In genomic region chr5:122548671-122549070, GRCm38 (mm10) we compare ENCODE assay signal across 10 mouse cellular contexts. TPM values are rescaled to one million over a fixed set of nuclear protein-coding genes. Genes with fewer than 3 reads are reported as not detected.
DNase-seq lines count a peak whose midpoint lies in the region; ATAC-seq and TF ChIP-seq lines count a peak whose summit lies in the region.
"Had no signal": no experiment of that assay in that cellular context is flagged by ENCODE, and none has a peak within 500 bp of the region (broad histone marks: within the 10 kb centered on the region; RNA-seq: fewer than 3 reads in every experiment).

No protein-coding gene starts in this region.

- H3K27me3 ChIP-seq in embryonic facial prominence, embryonic 15.5 days = no peaks in the 10 kb centered on the region
- no peaks in the 10 kb centered on the region for H3K27me3 ChIP-seq in embryonic facial prominence, embryonic 10.5 days (replicated peaks; ENCODE audit: low read depth, poor library complexity, severe bottlenecking)
- H3K27me3 ChIP-seq in kidney, embryonic 16.5 days (ENCODE audit: insufficient read depth, low read length) = no peaks in the 10 kb centered on the region
- H3K27me3 ChIP-seq: embryonic facial prominence, embryonic 13.5 days had no signal

- no peak for ATAC-seq in embryonic facial prominence, embryonic 15.5 days (ENCODE audit: insufficient number of reproducible peaks, low FRiP score, low TSS enrichment, low read depth)
- no peak for ATAC-seq in kidney, embryonic 16.5 days (ENCODE audit: low FRiP score, low TSS enrichment)

- no peaks in the 10 kb centered on the region for H3K9me3 ChIP-seq in embryonic facial prominence, embryonic 15.5 days (replicated peaks)
- H3K9me3 ChIP-seq in embryonic facial prominence, embryonic 10.5 days = no peaks in the 10 kb centered on the region
- no peaks in the 10 kb centered on the region for H3K9me3 ChIP-seq in kidney, embryonic 16.5 days (ENCODE audit: low read length)
- H3K9me3 ChIP-seq: embryonic facial prominence, embryonic 13.5 days; megakaryocyte, embryonic 14.5 days had no signal

- WGBS in embryonic facial prominence, embryonic 15.5 days = 50% methylated on average over 6 of the region's 6 CpGs
- WGBS in embryonic facial prominence, embryonic 10.5 days = 72% methylated on average over 6 of the region's 6 CpGs
- WGBS in kidney, embryonic 16.5 days = 60% methylated on average over 6 of the region's 6 CpGs
- WGBS in olfactory bulb, adult 2 months = 45% methylated on average over 6 of the region's 6 CpGs

- no peak for DNase-seq in embryonic facial prominence, embryonic 10.5 days (ENCODE audit: low spot score)
- DNase-seq in frontal cortex, postnatal 36 days (ENCODE audit: low spot score in 2 of 2) = no peak
- no peak for DNase-seq in spleen, adult 12 weeks (ENCODE audit: low spot score)
- no peak for DNase-seq in left cerebral cortex, adult 8-10 months (ENCODE audit: low spot score in 2 of 2)

- 0 out of 2 replicates have a peak overlapping the region, but pooled peaks have one; percentile 25 for H3K27ac ChIP-seq in embryonic facial prominence, embryonic 15.5 days (replicated peaks)
- H3K27ac ChIP-seq in embryonic facial prominence, embryonic 10.5 days (replicated peaks) = no peak overlapping the region
- H3K27ac ChIP-seq in cortical plate, adult 2 months (ENCODE audit: insufficient read depth, low read length) = peak overlapping the region; percentile 4; the same call in 1 of the 2 replicates
- H3K27ac ChIP-seq in kidney, embryonic 16.5 days (ENCODE audit: low read length) = peak overlapping the region; percentile 47; the same call in 1 of the 2 replicates
- peak overlapping the region; percentile 25; the same call in 1 of the 2 replicates for H3K27ac ChIP-seq in olfactory bulb, adult 2 months (ENCODE audit: insufficient read depth, low read depth, low read length)
- H3K27ac ChIP-seq: embryonic facial prominence, embryonic 13.5 days had no signal

- TF ChIP-seq CTCF in cortical plate, adult 2 months (IDR thresholded peaks at IDR 0.05; ENCODE audit: extremely low read depth, insufficient read depth, low read length) = no peak
- TF ChIP-seq CTCF in olfactory bulb, adult 2 months (IDR thresholded peaks at IDR 0.05; ENCODE audit: insufficient read depth, low read depth, low read length) = no peak

- no peak overlapping the region for H3K4me3 ChIP-seq in embryonic facial prominence, embryonic 15.5 days (replicated peaks)
- no peak overlapping the region for H3K4me3 ChIP-seq in embryonic facial prominence, embryonic 10.5 days
- no peak overlapping the region for H3K4me3 ChIP-seq in cortical plate, adult 2 months (ENCODE audit: insufficient read depth, low read length)
- H3K4me3 ChIP-seq in kidney, embryonic 16.5 days (ENCODE audit: low read length) = no peak overlapping the region
- no peak overlapping the region for H3K4me3 ChIP-seq in olfactory bulb, adult 2 months (ENCODE audit: insufficient read depth, low read depth, low read length)
- H3K4me3 ChIP-seq: embryonic facial prominence, embryonic 13.5 days; megakaryocyte, embryonic 14.5 days had no signal

- peaks cover 3% of the 10 kb centered on the region for H3K36me3 ChIP-seq in embryonic facial prominence, embryonic 15.5 days
- H3K36me3 ChIP-seq in embryonic facial prominence, embryonic 10.5 days (replicated peaks) = peaks cover 21% of the 10 kb centered on the region
- no peaks in the 10 kb centered on the region for H3K36me3 ChIP-seq in kidney, embryonic 16.5 days (ENCODE audit: insufficient read depth, low read length)
- H3K36me3 ChIP-seq: embryonic facial prominence, embryonic 13.5 days had no signal

- TF ChIP-seq POLR2A in cortical plate, adult 2 months (IDR thresholded peaks at IDR 0.05; ENCODE audit: extremely low read depth, insufficient read depth, low read length) = no peak
- no peak for TF ChIP-seq POLR2A in olfactory bulb, adult 2 months (IDR thresholded peaks at IDR 0.05; ENCODE audit: insufficient read depth, low read depth, low read length)

- H3K9ac ChIP-seq in embryonic facial prominence, embryonic 15.5 days = no peak overlapping the region
- H3K9ac ChIP-seq in kidney, embryonic 16.5 days (replicated peaks; ENCODE audit: low read length) = no peak overlapping the region
- H3K9ac ChIP-seq: embryonic facial prominence, embryonic 13.5 days had no signal

- H3K4me1 ChIP-seq in embryonic facial prominence, embryonic 15.5 days = 0 out of 2 replicates have a peak, but pooled peaks cover 17% of the 10 kb centered on the region
- peaks cover 13% of the 10 kb centered on the region for H3K4me1 ChIP-seq in embryonic facial prominence, embryonic 10.5 days
- H3K4me1 ChIP-seq in cortical plate, adult 2 months (ENCODE audit: control insufficient read depth, insufficient read depth, low read length) = peaks cover 6% of the 10 kb centered on the region
- H3K4me1 ChIP-seq in kidney, embryonic 16.5 days (ENCODE audit: insufficient read depth, low read length) = peaks cover 21% of the 10 kb centered on the region
- peaks cover 9% of the 10 kb centered on the region for H3K4me1 ChIP-seq in olfactory bulb, adult 2 months (ENCODE audit: control insufficient read depth, insufficient read depth, low read length)

- H3K4me2 ChIP-seq in embryonic facial prominence, embryonic 15.5 days (replicated peaks) = no peak overlapping the region
- H3K4me2 ChIP-seq in kidney, embryonic 16.5 days (replicated peaks; ENCODE audit: low read depth, low read length) = no peak overlapping the region
- H3K4me2 ChIP-seq: embryonic facial prominence, embryonic 13.5 days had no signal

RNA-seq across cellular contexts. Expression of gene Atp2a2, which starts 46.6 kb away (rescaled TPM):
- 34.8 and 38.1 TPM in 2 replicates for polyA plus RNA-seq in embryonic facial prominence, embryonic 15.5 days (2015; fragmentation: Nextera tagmentation; extraction: Ambion mirVana)
- polyA plus RNA-seq in embryonic facial prominence, embryonic 10.5 days (2016; fragmentation: Nextera tagmentation; extraction: Ambion mirVana) = 35.3 and 38.1 TPM in 2 replicates
- polyA plus RNA-seq in cortical plate, adult 2 months (2012; rRNA removed) = 354 and 358 TPM in 2 replicates
- 33.6 and 35.0 TPM in 2 replicates for polyA plus RNA-seq in kidney, embryonic 16.5 days (2015; fragmentation: Nextera tagmentation; extraction: Ambion mirVana)
- polyA plus RNA-seq in olfactory bulb, adult 2 months (2012; ENCODE audit: insufficient read depth, insufficient read length, low replicate concordance, missing spikeins) = 113 and 352 TPM in 2 replicates
- 100 to 1,000 TPM; 616 to 703 (median 645) TPM for total RNA-seq in left cerebral cortex, adult 8-10 months (2022)
